Mouse (Mus musculus): ENCODE results near the gene Rbfox1.

GRCm38 (mm10) chr16:7163688-7164087, 1278.5 kb downstream of the Rbfox1 start:
- TF ChIP-seq CTCF (IDR thresholded peaks at IDR 0.05; ENCODE audit: insufficient read depth, low read depth, low read length) (no peak), POLR2A (IDR thresholded peaks at IDR 0.05; ENCODE audit: insufficient read depth, low read depth, low read length) (no peak)

Data from olfactory bulb, adult 2 months (tissue).